Mouse (Mus musculus): ENCODE data around the gene Gpt2.

DNA sequence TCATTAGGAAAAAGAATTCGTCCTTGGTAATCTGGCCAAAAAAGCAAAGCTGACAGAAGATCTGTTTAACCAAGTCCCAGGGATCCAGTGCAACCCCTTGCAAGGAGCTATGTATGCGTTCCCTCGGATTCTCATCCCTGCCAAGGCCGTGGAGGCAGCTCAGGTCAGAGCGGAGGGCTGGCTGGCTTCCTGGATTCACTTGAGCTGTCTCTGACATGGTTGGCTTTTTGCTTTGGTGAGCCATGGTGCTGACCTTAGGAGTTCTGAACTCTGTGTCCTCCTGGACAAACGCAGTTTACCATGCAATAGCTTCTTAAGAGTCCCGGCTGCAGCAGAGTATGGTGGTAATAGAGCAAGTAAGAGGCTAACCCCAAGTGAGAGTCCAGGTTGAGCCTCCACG is 29.0 kb downstream of the Gpt2 start:
- no peak for TF ChIP-seq CTCF (IDR thresholded peaks at IDR 0.05; ENCODE audit: low read depth)
- TF ChIP-seq EP300 (IDR thresholded peaks at IDR 0.05; ENCODE audit: low read depth), result no peak

Measured in liver, embryonic 14.5 days (tissue).